In the genomic region with DNA sequence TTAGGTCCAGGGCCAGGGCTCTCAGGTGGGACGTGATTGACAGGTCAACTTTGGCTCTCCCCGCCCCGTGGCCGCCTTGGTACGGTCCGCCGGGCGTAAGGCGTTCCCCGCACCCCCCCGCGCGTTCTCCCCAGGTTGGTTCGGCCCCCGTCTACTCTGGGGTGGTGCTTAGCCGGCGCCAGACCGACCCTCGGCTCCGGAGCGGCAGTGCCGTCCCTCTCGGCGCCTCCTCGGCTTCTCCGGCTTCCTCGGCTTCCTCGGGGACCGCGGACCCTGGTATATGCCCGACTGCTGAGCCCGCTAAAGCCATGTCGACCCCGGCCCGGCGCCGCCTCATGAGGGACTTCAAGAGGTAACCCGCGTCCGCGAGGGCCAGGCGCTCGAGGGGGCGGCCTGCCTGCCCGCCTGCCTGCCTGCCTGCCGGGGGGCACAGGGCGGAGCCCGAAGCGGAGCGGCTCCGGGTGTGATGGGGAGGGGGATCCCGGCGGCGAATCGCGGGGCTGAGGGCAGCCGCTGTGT, we compare ENCODE assay signal across 8 mouse cellular contexts. TPM values are rescaled to one million over a fixed set of nuclear protein-coding genes. Genes with fewer than 3 reads are reported as not detected.
DNase-seq lines count a peak whose midpoint lies in the region; ATAC-seq lines count a peak whose summit lies in the region.

No protein-coding gene starts in this region.

- WGBS in forebrain, embryonic 10.5 days, result 14% methylated on average over 57 of the region's 57 CpGs
- 19% methylated on average over 45 of the region's 57 CpGs for WGBS in heart, embryonic 15.5 days
- 7% methylated on average over 56 of the region's 57 CpGs for WGBS in liver, embryonic 12.5 days (ENCODE audit: insufficient replicate concordance)

- H3K27ac ChIP-seq in forebrain, embryonic 10.5 days, result peak overlapping the region; percentile 88
- peak overlapping the region; percentile 75 for H3K27ac ChIP-seq in heart, embryonic 15.5 days
- H3K27ac ChIP-seq in liver, embryonic 12.5 days, result peak overlapping the region; percentile 78

- H3K36me3 ChIP-seq in forebrain, embryonic 10.5 days (replicated peaks), result peaks cover 12% of the 10 kb centered on the region; the same call in 1 of the 2 replicates
- no peaks in the 10 kb centered on the region for H3K36me3 ChIP-seq in heart, embryonic 15.5 days
- H3K36me3 ChIP-seq in liver, embryonic 12.5 days, result peaks cover 5% of the 10 kb centered on the region
- H3K36me3 ChIP-seq in splenic B cell, adult 2 months (ENCODE audit: control insufficient read depth, insufficient read depth, low read length, poor library complexity, severe bottlenecking), result no peaks in the 10 kb centered on the region

- peak overlapping the region; percentile 71 for H3K9ac ChIP-seq in heart, embryonic 15.5 days
- peak overlapping the region; percentile 91 for H3K9ac ChIP-seq in liver, embryonic 12.5 days

- peaks cover 9% of the 10 kb centered on the region for H3K4me1 ChIP-seq in forebrain, embryonic 10.5 days
- H3K4me1 ChIP-seq in heart, embryonic 15.5 days (replicated peaks), result 0 out of 2 replicates have a peak, but pooled peaks cover 3% of the 10 kb centered on the region
- H3K4me1 ChIP-seq in liver, embryonic 12.5 days, result peaks cover 12% of the 10 kb centered on the region; the same call in 1 of the 2 replicates

- peak overlapping the region; percentile 63 for H3K4me2 ChIP-seq in heart, embryonic 15.5 days
- H3K4me2 ChIP-seq in liver, embryonic 12.5 days, result peak overlapping the region; percentile 79

- peaks cover 6% of the 10 kb centered on the region; the same call in 1 of the 2 replicates for H3K9me3 ChIP-seq in forebrain, embryonic 10.5 days
- no peaks in the 10 kb centered on the region for H3K9me3 ChIP-seq in heart, embryonic 15.5 days (replicated peaks)
- no peaks in the 10 kb centered on the region for H3K9me3 ChIP-seq in liver, embryonic 12.5 days (replicated peaks)

- peak; percentile 80 to 84 for DNase-seq in CD8-positive naive resting alpha-beta T cell, adult 2 months (ENCODE audit: low read depth in 2 of 2, low spot score in 2 of 2)
- peak; percentile 49 for DNase-seq in c-Kit-positive CD71-negative TER-119-negative erythroid progenitor cells, embryonic 14.5 days (ENCODE audit: low read depth)
- peak; percentile 83 for DNase-seq in forebrain, embryonic 10.5 days (ENCODE audit: extremely low spot score, low spot score)
- peak; percentile 93 for DNase-seq in kidney, postnatal 14 days
- peak; percentile 87 for DNase-seq in naive thymus-derived CD4-positive, alpha-beta T cell, adult 2 months (ENCODE audit: low read depth)
- peak; percentile 91 for DNase-seq in splenic B cell, adult 2 months (ENCODE audit: low read depth, low spot score)

- no peaks in the 10 kb centered on the region for H3K27me3 ChIP-seq in forebrain, embryonic 10.5 days (ENCODE audit: poor library complexity, severe bottlenecking)
- no peaks in the 10 kb centered on the region for H3K27me3 ChIP-seq in heart, embryonic 15.5 days
- peaks cover 6% of the 10 kb centered on the region; the same call in 1 of the 2 replicates for H3K27me3 ChIP-seq in liver, embryonic 12.5 days (replicated peaks)
- no peaks in the 10 kb centered on the region for H3K27me3 ChIP-seq in splenic B cell, adult 2 months (ENCODE audit: control insufficient read depth, insufficient read depth, low read length, poor library complexity, severe bottlenecking)

- H3K4me3 ChIP-seq in forebrain, embryonic 10.5 days, result peak overlapping the region; percentile 73
- peak overlapping the region; percentile 67 for H3K4me3 ChIP-seq in heart, embryonic 15.5 days
- peak overlapping the region; percentile 82 for H3K4me3 ChIP-seq in liver, embryonic 12.5 days

- ATAC-seq in heart, embryonic 15.5 days (replicated peaks; ENCODE audit: insufficient number of reproducible peaks, insufficient read depth, low FRiP score, low read depth), result peak; percentile 95
- peak; percentile 95 for ATAC-seq in liver, embryonic 12.5 days

RNA-seq across cellular contexts. Expression of a gene that starts 0.3 kb away (rescaled TPM):
- polyA plus RNA-seq in forebrain, embryonic 10.5 days (2016; fragmentation: Nextera tagmentation; extraction: Ambion mirVana), result 32.7 and 33.0 TPM in 2 replicates
- polyA plus RNA-seq in heart, embryonic 15.5 days (2015; fragmentation: Nextera tagmentation; extraction: Ambion mirVana), result 16.6 and 19.0 TPM in 2 replicates
- 18.5 and 22.2 TPM in 2 replicates for polyA plus RNA-seq in liver, embryonic 12.5 days (2016; fragmentation: Nextera tagmentation; extraction: Ambion mirVana)

RNA-seq across cellular contexts. Expression of a gene that starts 0.5 kb away (rescaled TPM):
- 126 and 131 TPM in 2 replicates for polyA plus RNA-seq in forebrain, embryonic 10.5 days (2016; fragmentation: Nextera tagmentation; extraction: Ambion mirVana)
- polyA plus RNA-seq in heart, embryonic 15.5 days (2015; fragmentation: Nextera tagmentation; extraction: Ambion mirVana), result 115 and 130 TPM in 2 replicates
- 88.0 and 89.9 TPM in 2 replicates for polyA plus RNA-seq in liver, embryonic 12.5 days (2016; fragmentation: Nextera tagmentation; extraction: Ambion mirVana)

RNA-seq across cellular contexts. Expression of a gene that starts 28.5 kb away (rescaled TPM):
- 2.4 and 2.6 TPM in 2 replicates for polyA plus RNA-seq in forebrain, embryonic 10.5 days (2016; fragmentation: Nextera tagmentation; extraction: Ambion mirVana)
- polyA plus RNA-seq in heart, embryonic 15.5 days (2015; fragmentation: Nextera tagmentation; extraction: Ambion mirVana), result 0.55 and 0.60 TPM in 2 replicates
- polyA plus RNA-seq in liver, embryonic 12.5 days (2016; fragmentation: Nextera tagmentation; extraction: Ambion mirVana), result 1.2 TPM in 2 replicates

Comparison
In these comparisons a context has a peak if more than half of its experiments do, and no peak if none do; other contexts are left out.
1. Peak in every context shown above with its lines: DNase-seq, ATAC-seq, H3K4me3 ChIP-seq and H3K27ac ChIP-seq.